Mouse (Mus musculus) liver, embryonic 16.5 days (tissue): ENCODE data around the gene Fkbp6. TPM values are rescaled to one million over a fixed set of nuclear protein-coding genes. Genes with fewer than 3 reads are reported as not detected.

ENCODE experiments used
- ATAC-seq: fragments of 200-750 bp; cut with Nextera tagmentation; 2 replicates; pipeline ENCODE4 v1.8.0; 2017; ENCODE audit warnings: low read depth, mild to moderate bottlenecking, moderate number of reproducible peaks, moderate library complexity
- H3K27ac ChIP-seq: fragments of 300-500 bp; sonication (generic); 2 replicates; pipeline ENCODE4 v1.5.1; 2014; ENCODE audit warnings: mild to moderate bottlenecking, low read length
- H3K27me3 ChIP-seq: fragments of 300-500 bp; sonication (generic); 2 replicates; pipeline ENCODE4 v1.6.1; 2014; ENCODE audit warnings: low read depth, low read length, mixed read lengths; ENCODE audit not compliant: control insufficient read depth, insufficient read depth
- H3K36me3 ChIP-seq: fragments of 300-500 bp; sonication (generic); 2 replicates; pipeline ENCODE4 v1.6.1; 2014; ENCODE audit warnings: mild to moderate bottlenecking; ENCODE audit not compliant: control insufficient read depth, insufficient read depth
- H3K4me1 ChIP-seq: fragments of 300-500 bp; sonication (generic); 2 replicates; pipeline ENCODE4 v1.6.1; 2014; ENCODE audit warnings: low read depth, low read length, mixed read lengths; ENCODE audit not compliant: control insufficient read depth
- H3K4me2 ChIP-seq: fragments of 300-500 bp; sonication (generic); 2 replicates; pipeline ENCODE4 v1.6.1; 2014; ENCODE audit warnings: low read depth, low read length, mixed read lengths
- H3K4me3 ChIP-seq: fragments of 300-500 bp; sonication (generic); 2 replicates; pipeline ENCODE4 v1.5.1; 2014; ENCODE audit warnings: low read depth, mild to moderate bottlenecking, low read length
- H3K9ac ChIP-seq: fragments of 300-500 bp; sonication (generic); 2 replicates; pipeline ENCODE4 v1.6.1; 2014; ENCODE audit warnings: low read depth, low read length
- H3K9me3 ChIP-seq: fragments of 300-500 bp; sonication (generic); replicated peaks from 2 replicates; pipeline ENCODE4 v1.6.1; 2016; ENCODE audit warnings: low read length; ENCODE audit not compliant: control insufficient read depth
- WGBS: fragments of 180-500 bp; shearing (Covaris S2); extraction: QIAGEN DNeasy Blood & Tissue Kit; methylation state at CpG from one replicate; pipeline ENCODE4 v1.1.7; 2014; ENCODE audit not compliant: insufficient replicate concordance; 5-methylcytosine and 5-hydroxymethylcytosine counted together
- polyA plus RNA-seq: library from polyadenylated mRNA; unstranded; fragments of >200 nt; fragmentation: Nextera tagmentation; extraction: Ambion mirVana; gene quantifications from 2 replicates; pipeline ENCODE4 v1.2.1, GENCODE M21; 2015

Gene Fkbp6
- polyA plus RNA-seq, 1 experiment from 2014 or later: not detected

GRCm38 (mm10) chr5:135276597-135276996 is 73.2 kb downstream of the Fkbp6 start:
- WGBS: 11% methylated on average over 36 of the region's 36 CpGs
- H3K36me3 ChIP-seq: no peaks in the 10 kb centered on the region
- H3K9me3 ChIP-seq: no peaks in the 10 kb centered on the region
- no peak for ATAC-seq
- H3K4me3 ChIP-seq: 0 out of 2 replicates have a peak overlapping the region, but pooled peaks have one; percentile 2
- no peaks in the 10 kb centered on the region for H3K4me1 ChIP-seq
- no peak overlapping the region for H3K9ac ChIP-seq
- peaks cover 7% of the 10 kb centered on the region for H3K27me3 ChIP-seq
- H3K4me2 ChIP-seq: peak overlapping the region; percentile 24; the same call in 1 of the 2 replicates
- no peak overlapping the region for H3K27ac ChIP-seq

- 37% methylated on average over 15 of the region's 15 CpGs for WGBS
- H3K9ac ChIP-seq: no peak overlapping the region
- no peaks in the 10 kb centered on the region for H3K9me3 ChIP-seq
- no peaks in the 10 kb centered on the region for H3K4me1 ChIP-seq
- H3K4me2 ChIP-seq: no peak overlapping the region
- no peak overlapping the region for H3K27ac ChIP-seq
- H3K4me3 ChIP-seq: no peak overlapping the region
- H3K27me3 ChIP-seq: peaks cover 7% of the 10 kb centered on the region
- no peaks in the 10 kb centered on the region for H3K36me3 ChIP-seq
- no peak for ATAC-seq
These were observed 75.0 kb downstream of the Fkbp6 start for GRCm38 (mm10) chr5:135274663-135275396.

GRCm38 (mm10) chr5:135271563-135272165 is 78.2 kb downstream of the Fkbp6 start:
- H3K36me3 ChIP-seq: no peaks in the 10 kb centered on the region
- no peak for ATAC-seq
- H3K4me1 ChIP-seq: no peaks in the 10 kb centered on the region
- H3K27ac ChIP-seq: no peak overlapping the region
- no peak overlapping the region for H3K9ac ChIP-seq
- 69% methylated on average over 12 of the region's 12 CpGs for WGBS
- H3K4me2 ChIP-seq: no peak overlapping the region
- no peaks in the 10 kb centered on the region for H3K9me3 ChIP-seq
- H3K27me3 ChIP-seq: peaks cover 6% of the 10 kb centered on the region
- no peak overlapping the region for H3K4me3 ChIP-seq

GRCm38 (mm10) chr5:135270361-135270760 is 79.5 kb downstream of the Fkbp6 start:
- Histone ChIP-seq H3K9me3 (no peaks in the 10 kb centered on the region), H3K36me3 (no peaks in the 10 kb centered on the region), H3K9ac (no peak overlapping the region), H3K4me3 (no peak overlapping the region), H3K4me1 (no peaks in the 10 kb centered on the region), H3K27me3 (no peaks in the 10 kb centered on the region), H3K4me2 (no peak overlapping the region), H3K27ac (no peak overlapping the region)
- no peak for ATAC-seq
- WGBS: 62% methylated on average over 4 of the region's 4 CpGs

GRCm38 (mm10) chr5:135269451-135269850 is 80.4 kb downstream of the Fkbp6 start:
- Histone ChIP-seq H3K4me2 (no peak overlapping the region), H3K9me3 (no peaks in the 10 kb centered on the region), H3K36me3 (no peaks in the 10 kb centered on the region), H3K27me3 (no peaks in the 10 kb centered on the region), H3K27ac (no peak overlapping the region), H3K4me1 (no peaks in the 10 kb centered on the region), H3K4me3 (no peak overlapping the region), H3K9ac (no peak overlapping the region)
- WGBS: 54% methylated on average over 8 of the region's 8 CpGs
- ATAC-seq: no peak

GRCm38 (mm10) chr5:135264548-135264947 is 85.3 kb downstream of the Fkbp6 start:
- H3K27me3 ChIP-seq: no peaks in the 10 kb centered on the region
- 0 out of 2 replicates have a peak, but pooled peaks have one; percentile 7 for ATAC-seq
- no peak overlapping the region for H3K4me3 ChIP-seq
- H3K27ac ChIP-seq: no peak overlapping the region
- 8% methylated on average over 9 of the region's 9 CpGs for WGBS
- no peak overlapping the region for H3K9ac ChIP-seq
- no peaks in the 10 kb centered on the region for H3K36me3 ChIP-seq
- peak overlapping the region; percentile 28; the same call in 1 of the 2 replicates for H3K4me2 ChIP-seq
- H3K9me3 ChIP-seq: no peaks in the 10 kb centered on the region
- no peaks in the 10 kb centered on the region for H3K4me1 ChIP-seq

- no peaks in the 10 kb centered on the region for H3K36me3 ChIP-seq
- H3K4me1 ChIP-seq: no peaks in the 10 kb centered on the region
- no peaks in the 10 kb centered on the region for H3K9me3 ChIP-seq
- no peak overlapping the region for H3K27ac ChIP-seq
- ATAC-seq: no peak
- WGBS: 8% methylated on average over 17 of the region's 17 CpGs
- H3K27me3 ChIP-seq: no peaks in the 10 kb centered on the region
- no peak overlapping the region for H3K4me3 ChIP-seq
- peak overlapping the region; percentile 28 for H3K4me2 ChIP-seq
- H3K9ac ChIP-seq: no peak overlapping the region
These were observed 85.9 kb downstream of the Fkbp6 start for GRCm38 (mm10) chr5:135263866-135264503.

- Histone ChIP-seq H3K4me2 (no peak overlapping the region), H3K4me1 (no peaks in the 10 kb centered on the region), H3K9ac (no peak overlapping the region), H3K4me3 (no peak overlapping the region), H3K9me3 (no peaks in the 10 kb centered on the region), H3K27ac (no peak overlapping the region), H3K27me3 (no peaks in the 10 kb centered on the region), H3K36me3 (no peaks in the 10 kb centered on the region)
- no peak for ATAC-seq
- 62% methylated on average over 30 of the region's 30 CpGs for WGBS
These were observed 91.3 kb downstream of the Fkbp6 start for GRCm38 (mm10) chr5:135258280-135259150.
